Mouse (Mus musculus): ENCODE measurements around the gene Zfp978.
"Not testable (repeated sequence)": the region's sequence is repeated elsewhere in the genome, so short reads cannot be mapped to it uniquely, and the experiment has no call there.

GRCm38 (mm10) chr4:147340876-147341275 lies 20.2 kb upstream of the Zfp978 start:
- TF ChIP-seq POLR2A (IDR thresholded peaks at IDR 0.05; ENCODE audit: control insufficient read depth, low read depth, low read length); CTCF (IDR thresholded peaks at IDR 0.05; ENCODE audit: control insufficient read depth, insufficient read depth, insufficient replicate concordance, low read depth, low read length): not testable (repeated sequence)
